Mouse (Mus musculus): ENCODE data around the gene 1700020A23Rik.
A peak's percentile ranks its signal among the peaks of the same experiment; 100 is the strongest.

Gene 1700020A23Rik

DNA sequence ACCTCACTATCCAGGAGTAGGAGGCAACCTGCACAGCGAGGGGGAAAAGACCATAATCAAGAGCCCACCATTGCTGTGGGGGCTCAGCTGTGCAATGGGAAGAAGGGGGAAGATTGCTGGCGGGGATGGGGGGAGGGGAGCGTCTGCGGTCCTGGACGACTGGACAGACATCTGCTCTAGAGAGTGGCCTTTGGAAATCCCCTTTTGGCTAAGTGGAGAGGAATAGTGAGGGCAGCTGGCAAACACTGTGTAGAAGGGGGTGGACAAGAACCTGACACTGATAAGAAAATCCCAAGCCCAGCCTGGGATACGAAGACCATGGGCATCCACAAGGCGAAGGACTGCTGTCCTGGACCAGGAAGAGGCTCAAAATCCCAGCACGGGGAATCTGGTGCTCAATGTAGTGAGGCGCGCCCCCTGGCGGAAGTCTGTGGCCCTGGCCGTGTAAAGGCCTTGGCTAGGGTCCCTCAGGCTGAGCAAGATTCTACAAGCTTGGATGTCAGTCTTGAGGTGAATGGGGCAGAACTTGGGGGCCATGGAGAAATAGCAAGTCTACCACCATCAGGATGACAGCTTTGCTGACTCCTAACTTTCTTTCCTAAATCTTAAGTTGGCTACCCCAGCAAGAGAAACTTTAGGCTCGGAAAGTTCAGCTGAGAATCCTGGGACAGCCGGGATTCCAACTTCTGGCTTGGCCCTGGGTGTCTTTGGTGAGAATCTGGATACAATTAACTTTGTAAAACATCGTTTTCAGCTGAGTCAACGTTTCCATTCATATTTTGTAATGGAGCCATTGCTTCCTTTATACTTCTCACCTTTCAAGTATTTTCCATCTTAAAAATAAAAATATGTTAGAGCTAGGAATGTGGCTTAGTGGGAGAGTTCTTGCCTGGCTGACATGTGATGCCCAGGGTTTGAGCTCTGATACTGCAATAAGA, 6.8 kb downstream of the 1700020A23Rik start:
- DNase-seq (ENCODE audit: low spot score in 2 of 2): peak; percentile 27 to 51

DNA sequence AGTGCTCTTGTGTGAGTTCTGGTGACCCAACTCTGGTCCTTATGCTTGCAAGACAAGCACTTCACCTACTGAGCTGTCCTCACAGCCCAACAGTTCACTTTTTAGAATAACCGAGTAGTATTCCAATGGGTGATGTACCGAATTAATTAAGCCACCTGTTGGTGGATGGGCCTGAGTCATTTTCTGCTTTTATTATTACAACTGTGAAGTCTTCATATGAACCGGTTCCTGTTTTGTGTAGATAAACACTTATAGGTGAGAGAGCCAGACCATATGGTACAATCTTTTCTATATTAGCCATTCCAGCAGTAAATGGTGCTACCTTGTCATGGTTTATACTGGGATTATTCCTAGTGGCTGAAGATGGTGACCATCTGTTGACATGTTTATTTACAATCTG, 7.7 kb downstream of the 1700020A23Rik start:
- DNase-seq (ENCODE audit: low spot score in 2 of 2): no peak

DNA sequence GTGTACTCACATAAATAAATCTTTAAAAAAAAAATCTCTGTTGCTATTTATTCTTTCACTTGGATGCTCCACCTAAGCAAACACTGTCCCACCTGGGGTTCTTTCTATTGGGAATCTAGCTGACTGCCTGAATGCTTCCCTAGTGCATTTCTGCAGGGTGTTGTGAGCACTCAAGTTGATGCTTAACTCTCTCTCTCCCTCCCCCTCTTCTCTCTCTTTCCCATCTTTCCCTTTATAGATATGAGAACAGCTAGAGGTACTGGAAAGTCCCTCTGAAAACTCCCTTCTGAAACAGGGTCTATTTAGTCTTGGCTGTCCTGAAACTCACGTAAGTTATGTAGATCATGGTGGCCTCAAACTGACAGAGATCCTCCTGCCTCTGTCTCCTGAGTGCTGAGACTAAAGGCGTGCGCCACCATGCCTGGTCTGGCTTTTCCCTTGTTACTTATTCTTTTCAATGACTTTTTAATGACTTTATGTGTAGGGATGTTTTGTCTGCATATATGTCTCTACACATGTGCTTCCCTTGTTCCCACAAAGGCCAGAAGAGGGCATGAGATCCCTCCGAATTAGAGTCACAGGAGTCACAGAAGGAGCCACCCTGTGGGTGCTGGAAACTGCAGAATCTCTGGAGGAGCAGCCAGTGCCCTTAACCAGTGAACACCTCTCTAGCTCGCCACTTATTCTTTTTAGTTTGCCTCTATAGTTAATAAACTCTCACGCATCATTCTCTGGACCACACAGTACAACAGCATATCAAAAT, 9.2 kb downstream of the 1700020A23Rik start:
- DNase-seq (ENCODE audit: low spot score in 2 of 2): no peak

DNA sequence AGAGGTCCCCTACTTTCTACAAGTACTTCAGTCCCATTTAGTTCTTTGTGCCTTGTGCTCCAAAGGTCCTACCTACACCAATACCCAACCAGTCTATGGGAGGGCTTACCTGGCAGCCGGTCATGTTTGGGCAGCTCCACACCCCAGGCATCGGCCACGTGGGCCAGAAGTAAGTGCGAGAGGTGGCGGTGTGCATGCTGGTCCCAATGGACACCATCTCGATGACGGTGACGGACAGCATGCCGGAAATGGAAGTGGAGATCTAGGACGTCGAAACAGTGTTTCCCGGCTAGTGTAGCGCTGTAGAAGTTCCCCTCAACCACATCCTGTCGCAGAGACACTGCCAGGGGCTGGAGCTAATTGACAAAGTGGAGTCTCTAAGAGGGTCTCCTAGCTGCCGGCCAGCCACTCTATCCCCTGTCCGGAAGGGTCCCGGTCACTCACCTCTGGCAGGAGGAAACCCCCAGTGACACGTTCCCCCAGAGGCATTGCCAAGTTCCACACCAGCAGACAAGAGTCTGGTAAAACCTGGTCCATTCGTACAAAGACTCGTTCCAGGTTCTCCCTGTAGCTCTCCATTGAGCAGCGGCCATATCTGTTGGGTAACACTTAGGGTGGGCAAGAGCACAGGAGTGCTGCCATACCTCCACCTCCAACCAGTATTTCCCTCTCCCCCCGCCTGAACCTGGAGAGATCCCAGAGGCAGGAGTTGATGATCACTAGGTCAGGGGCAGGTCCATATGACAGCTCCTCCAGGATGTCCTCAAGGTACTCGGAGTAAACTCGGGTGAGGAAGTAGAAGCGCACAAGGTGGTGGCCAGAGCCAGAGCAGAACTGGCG, 16.9 kb downstream of the 1700020A23Rik start:
- no peak for DNase-seq (ENCODE audit: low spot score in 2 of 2)

DNA sequence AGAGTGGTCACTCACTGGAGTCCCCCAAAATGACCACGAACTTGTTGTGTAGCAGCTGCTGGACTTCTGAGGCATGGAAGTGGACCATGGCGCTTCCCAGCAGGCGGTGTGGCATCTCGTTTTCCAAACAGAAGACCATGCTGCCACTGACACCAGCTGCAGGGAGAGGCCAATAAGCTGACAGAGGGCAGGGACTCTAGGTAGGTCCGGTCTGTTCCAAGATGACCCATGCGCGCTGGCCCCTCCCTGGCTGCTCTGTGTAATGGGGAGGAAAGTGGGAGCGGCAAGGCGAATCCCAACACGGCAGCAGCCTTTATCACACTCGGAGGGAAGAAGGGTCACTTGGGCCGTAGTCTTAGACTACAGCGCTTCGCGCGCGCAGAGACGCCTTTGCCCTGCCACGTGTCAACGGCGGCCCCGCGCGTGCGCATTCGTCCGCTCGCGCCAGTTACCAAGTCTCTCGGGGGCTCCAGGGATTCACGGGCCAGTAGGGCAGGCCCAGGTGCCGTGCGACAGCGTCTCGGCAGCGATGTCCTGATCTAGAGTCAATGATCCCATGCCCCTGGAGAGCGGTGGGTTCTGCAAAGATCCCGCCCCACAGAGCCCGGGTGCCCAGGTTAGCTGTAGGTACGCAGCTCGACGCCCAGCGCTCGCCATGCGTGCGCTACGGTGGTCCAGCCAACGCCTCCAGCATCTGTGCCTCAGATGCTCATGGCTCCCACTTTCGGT, 18.5 kb downstream of the 1700020A23Rik start:
- peak; percentile 75 to 80 for DNase-seq (ENCODE audit: low spot score in 2 of 2)

DNA sequence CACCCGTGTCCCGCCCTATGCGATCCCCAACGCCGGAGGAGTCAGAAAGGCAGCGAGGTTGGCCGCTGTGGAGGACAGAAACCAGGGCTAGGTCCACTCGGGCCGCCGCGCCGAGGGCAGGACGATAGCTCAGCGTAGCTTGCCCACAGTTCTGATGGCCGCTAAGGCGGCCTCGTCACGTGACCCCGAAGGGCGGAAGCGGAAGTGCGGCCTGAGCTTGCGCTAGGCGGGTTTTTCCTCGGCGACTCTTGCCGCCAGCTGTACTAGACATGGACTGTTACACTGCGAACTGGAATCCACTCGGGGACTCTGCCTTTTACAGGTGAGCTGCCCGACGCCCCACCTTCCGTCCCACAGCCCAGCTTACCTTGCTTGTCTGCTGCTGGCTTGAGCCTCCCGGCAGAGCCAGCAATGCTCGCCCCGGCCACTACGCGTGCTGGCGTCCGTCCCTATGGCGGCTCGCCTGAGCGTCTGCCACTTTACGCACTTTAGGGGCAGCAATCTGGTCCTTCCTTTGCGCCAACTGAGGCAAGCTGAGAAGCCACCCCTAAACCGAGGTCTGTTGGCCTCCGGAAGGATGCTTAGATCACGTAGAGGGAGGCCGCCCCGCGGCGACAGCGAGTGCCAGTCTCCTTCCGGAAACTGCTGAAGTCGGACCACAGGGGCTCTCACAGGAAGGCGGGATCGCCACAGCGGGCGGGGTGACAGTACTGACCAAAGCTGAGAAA, 19.2 kb downstream of the 1700020A23Rik start, which contains the start of the genes Vps16 and Pced1a:
Vps16 (plus strand) TSS at position 214 of the 728 bp plus-strand sequence.
Pced1a (minus strand) TSS at position 576 of the 728 bp plus-strand sequence.
- DNase-seq (ENCODE audit: low spot score in 2 of 2): peak; percentile 91 to 92

DNA sequence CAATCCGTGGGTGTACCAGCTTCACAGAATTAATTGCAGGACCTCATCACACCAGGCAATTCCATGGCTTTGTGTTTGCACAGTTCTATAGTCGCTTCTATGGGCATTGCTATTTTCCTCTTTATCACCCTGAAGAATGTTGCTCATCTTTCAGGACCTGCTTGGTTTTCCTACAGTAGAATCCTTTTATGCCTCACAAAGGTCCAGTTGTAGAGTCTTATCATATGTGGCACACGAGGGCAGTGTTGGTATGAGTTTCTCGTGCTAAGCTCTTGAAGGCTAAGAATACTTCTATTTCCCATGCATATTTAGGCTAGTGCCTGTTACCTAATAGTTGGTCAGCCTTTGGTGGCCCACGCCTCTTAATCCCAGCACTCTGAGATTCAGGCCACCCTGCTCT, 20.1 kb downstream of the 1700020A23Rik start:
- no peak for DNase-seq (ENCODE audit: low spot score in 2 of 2)

DNA sequence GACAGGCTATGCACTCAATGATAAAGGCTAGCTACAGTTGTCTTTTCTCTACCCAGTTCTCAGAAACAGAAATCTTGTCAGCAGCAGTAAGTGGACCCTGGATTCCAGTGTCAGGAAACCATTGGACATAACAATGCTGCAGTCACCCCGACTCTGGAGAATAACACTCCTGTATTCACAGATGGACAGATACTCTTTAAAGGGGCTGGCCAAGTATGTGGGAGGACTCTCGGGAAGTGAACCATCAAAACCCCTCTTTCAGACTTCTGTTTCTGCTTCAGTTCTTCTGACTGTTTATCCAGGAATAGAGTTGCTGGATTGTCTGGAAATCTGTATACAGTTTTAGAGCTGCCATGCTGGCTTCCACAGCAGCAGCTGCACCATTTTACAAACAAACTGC, 24.8 kb downstream of the 1700020A23Rik start:
- DNase-seq (ENCODE audit: low spot score in 2 of 2): no peak

DNA sequence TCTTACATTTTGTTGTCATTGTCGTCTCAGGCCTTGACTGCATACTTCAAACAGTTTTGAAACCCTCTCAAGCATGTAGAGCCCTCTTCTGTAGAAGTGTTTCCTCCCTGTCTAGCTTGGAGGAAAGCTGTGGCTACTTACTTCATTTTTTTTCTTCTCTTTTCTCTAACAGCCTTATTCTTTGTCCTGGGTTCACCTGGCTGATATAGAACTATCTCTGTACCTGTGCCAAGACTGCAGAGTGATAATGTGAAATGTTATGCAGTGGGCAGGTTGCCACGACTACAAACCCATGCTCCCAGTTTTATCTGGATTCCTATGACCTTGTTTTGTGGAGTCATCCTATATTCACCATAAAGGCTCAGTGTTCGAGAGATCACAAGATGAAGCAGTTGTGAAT, 25.4 kb downstream of the 1700020A23Rik start:
- no peak for DNase-seq (ENCODE audit: low spot score in 2 of 2)

DNA sequence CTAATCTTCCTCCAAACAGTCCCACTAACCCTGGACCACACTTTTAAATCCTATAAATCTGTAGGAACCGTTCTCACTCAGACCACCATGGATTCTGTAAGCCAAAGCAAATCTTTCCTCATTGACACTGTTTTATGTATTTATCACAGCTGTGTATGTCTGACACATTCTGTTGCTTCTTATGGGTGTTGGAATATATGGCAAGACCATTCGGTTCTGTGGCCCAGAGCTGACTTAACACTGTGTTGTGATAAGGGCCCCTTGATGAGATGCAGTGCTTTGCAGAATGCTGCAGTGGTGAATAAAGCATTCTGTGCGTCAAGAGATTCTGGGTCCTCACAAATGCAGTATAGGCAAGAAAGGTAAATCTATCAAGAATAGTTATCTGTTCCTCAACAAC, 27.1 kb downstream of the 1700020A23Rik start:
- no peak for DNase-seq (ENCODE audit: low spot score in 2 of 2)

DNA sequence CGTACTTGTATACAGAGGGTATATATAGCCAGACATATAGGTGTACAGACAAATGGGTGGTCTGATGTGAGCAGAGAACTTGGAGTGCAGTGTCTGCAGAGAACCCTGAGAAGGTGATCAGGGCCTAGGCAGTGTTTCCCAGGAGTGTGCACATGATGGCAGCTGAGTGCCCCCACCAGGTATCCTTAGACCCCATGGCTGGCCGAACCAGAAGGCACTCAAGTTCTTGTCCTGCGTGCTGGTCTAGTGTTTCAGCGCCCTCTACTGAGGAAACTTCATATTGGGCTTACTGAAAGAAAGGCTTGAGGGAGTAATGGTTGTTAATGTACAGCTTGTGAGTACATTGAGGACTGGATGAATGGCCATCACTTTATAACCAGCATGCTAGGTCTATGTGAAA, 28.1 kb downstream of the 1700020A23Rik start:
- DNase-seq (ENCODE audit: low spot score in 2 of 2): peak; percentile 44 to 61

DNA sequence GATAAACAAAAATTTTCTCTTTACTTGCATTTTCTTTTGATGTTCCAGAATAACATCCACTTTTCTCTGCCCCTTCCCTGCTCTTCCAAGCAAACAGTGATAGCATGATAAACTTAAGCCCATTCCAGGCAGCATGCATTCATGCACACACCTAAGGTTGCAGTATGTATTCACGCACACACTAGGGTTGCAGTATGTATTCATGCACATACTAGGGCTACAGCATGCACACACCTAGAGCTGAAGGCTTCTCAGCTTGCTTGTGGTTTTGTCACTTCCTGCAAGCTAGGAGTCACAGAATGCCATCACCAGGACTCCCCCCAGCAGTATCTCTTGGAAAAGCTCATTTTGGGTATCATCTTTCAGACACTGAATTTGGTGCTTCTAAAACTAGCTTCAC, 31.7 kb downstream of the 1700020A23Rik start:
- DNase-seq (ENCODE audit: low spot score in 2 of 2): no peak

DNA sequence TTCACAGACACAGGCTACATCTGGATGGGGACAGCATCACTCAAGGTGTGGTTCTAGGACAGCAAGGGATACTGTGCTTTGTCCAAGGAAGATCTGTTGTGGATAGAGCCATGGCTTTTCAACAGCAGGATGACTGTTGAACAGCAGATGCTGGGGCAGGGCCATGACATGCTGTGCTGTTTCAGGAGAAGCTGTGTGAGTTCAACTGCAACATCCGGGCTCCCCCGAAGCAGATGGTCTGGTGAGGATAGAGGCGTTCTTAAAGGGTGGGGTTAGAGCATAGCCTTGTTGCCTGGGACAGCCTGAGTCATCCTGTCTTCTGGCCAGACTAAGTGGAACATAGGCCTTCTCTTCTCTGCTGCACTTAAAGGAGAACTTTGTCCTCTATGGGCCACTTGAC, 33.8 kb downstream of the 1700020A23Rik start:
- DNase-seq (ENCODE audit: low spot score in 2 of 2): no peak

DNA sequence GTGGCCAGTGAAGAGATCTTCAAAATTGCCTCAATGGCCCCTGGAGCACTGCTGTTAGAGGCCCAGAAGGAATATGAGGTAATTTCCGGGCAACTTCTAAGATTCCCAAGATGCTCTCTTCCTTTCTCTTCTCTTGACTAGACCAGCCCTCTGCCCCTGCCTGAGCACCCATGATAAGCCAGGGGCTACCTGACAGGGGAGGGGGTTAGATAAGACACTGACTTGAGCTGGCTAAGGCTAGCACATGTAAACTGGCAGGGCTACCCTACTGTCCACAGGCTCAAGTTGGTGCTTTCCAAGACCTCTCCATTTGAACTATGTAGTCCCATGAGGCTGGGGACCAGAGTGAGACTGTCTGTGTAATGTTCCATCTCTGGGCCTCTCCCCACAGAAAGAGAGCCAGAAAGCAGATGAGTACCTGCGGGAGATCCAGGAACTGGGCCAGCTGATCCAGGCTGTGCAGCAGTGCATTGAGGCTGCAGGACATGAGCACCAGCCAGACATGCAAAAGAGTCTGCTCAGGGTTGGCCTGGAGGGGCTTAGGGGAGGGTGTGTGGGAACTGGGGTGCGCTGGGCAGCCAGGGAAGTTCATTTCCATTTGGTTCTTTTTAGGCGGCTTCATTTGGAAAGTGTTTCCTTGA, 34.9 kb downstream of the 1700020A23Rik start:
- DNase-seq (ENCODE audit: low spot score in 2 of 2): no peak

DNA sequence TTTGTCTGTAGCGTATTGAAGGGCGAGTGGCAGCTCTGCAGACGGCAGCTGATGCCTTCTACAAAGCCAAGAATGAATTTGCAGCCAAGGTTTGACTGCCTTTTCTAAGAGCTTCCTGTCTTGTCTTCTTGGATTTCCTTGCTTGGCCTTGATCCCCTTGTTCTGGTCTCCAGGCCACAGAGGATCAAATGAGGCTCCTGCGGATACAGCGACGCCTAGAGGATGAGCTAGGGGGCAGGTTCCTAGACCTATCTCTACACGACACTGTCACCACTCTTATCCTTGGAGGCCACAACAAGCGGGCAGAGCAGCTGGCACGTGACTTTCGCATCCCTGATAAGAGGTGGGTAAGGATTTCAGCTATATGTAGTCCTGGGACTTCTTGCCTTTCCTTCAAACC, 37.1 kb downstream of the 1700020A23Rik start:
- peak; percentile 14 to 25 for DNase-seq (ENCODE audit: low spot score in 2 of 2)

DNA sequence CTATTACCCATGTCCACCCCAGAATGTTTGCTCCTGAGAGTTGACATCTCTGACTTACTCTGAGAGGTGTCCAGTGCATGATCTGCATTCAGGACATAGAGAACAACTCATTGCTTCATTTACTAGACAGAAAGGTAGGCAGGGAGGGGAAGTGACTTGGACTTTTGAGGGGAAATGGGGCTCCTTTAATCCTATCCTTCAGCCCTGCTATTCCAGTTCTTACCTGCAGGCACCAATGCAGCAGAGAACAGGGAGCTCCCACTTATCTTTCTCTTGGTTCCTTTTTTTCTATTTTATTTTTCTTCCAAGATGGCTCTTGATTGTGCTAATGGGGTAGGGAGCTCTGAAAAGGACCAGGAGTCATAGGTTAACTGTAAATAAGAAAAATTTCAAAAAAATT, 43.4 kb downstream of the 1700020A23Rik start:
- DNase-seq (ENCODE audit: low spot score in 2 of 2): no peak

DNA sequence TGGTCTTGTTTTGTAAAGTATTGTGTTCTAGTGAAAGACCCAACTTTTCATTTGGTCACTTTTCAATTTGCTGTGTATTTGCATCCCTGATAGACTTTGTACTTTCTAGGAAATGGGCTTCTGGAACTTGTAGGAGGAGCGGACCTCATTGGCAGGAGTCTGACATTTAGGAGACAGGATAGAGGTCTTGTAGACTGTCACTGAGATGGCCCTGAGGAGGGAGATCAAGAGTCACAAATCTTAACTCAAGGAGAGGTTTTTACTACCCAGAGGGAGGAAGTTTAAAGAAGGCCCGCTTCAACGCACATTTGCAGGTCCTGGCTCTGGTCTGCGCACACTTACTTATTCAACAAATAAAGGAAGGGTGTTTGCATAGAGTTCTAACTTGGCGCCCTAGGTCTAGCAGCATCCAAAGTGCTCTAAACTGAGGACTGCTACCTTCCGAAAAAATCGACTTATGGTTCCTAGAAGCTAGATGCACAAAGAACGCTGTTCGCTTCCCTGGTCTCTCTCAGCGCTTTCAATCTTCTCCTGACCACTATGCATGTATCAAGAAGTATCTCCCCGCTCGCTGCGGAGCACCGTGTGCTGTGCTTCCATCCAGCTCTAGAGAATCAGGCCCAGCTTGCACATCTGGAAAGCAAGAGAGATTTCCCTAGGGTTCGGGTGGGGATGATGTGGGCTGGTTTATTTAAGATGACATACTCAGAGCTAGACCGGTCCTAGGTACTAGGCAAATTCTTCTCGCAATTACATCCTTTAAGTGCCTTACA, 44.1 kb downstream of the 1700020A23Rik start:
- DNase-seq (ENCODE audit: low spot score in 2 of 2): peak; percentile 19 to 30

DNA sequence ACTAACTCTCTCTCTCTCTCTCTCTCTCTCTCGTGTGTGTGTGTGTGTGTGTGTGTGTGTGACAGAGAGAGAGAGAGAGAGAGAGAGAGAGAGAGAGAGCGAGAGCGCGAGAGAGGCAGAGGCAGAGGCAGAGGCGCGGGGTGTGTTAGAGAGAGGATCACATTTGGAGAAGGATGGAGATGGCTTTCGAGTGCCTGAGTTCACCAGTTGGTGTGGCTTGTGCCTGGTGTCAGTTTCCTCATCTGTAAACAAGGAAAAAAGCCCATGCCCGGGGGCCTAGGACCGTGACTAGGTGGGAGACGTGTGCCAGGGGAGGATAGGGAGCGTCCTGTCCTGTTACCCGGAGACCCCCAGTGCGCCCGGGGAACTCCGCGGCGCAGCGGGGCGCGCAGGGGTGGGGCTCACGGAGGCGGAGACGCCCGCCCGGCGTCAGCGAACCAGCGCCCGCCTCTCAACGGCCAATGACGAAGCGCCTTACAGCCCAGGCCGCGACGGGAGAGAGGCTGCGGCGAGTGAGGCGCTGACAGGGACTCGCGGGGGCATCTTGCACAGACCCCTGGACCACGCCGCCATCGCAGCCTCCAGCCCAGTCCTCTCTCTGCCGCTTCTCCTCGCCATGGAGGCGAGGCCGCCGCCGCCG, 44.9 kb downstream of the 1700020A23Rik start, which contains the start of gene Ptpra:
Ptpra (plus strand) TSS at position 485 of the 640 bp plus-strand sequence.
- DNase-seq (ENCODE audit: low spot score in 2 of 2): peak; percentile 88
